Mouse (Mus musculus) liver, postnatal 0 days (tissue): ENCODE results near the gene Smpdl3a. TPM values are rescaled to one million over a fixed set of nuclear protein-coding genes. Genes with fewer than 3 reads are reported as not detected.

Source experiments
- ATAC-seq: fragments of 200-750 bp; cut with Nextera tagmentation; 2 replicates; pipeline ENCODE4 v1.8.0; 2017; ENCODE audit warnings: mild to moderate bottlenecking, moderate library complexity
- DNase-seq: peaks from one replicate; pipeline ENCODE4 v3.0.0-alpha.2; 2016
- H3K27ac ChIP-seq: fragments of 300-500 bp; sonication (generic); 2 replicates; pipeline ENCODE4 v1.5.1; 2014; ENCODE audit warnings: antibody characterized with exemption, moderate library complexity, mild to moderate bottlenecking, low read depth
- H3K27me3 ChIP-seq: fragments of 300-500 bp; sonication (generic); 2 replicates; pipeline ENCODE4 v1.6.1; 2014; ENCODE audit warnings: low read length, control low read depth, mixed read lengths; ENCODE audit not compliant: insufficient read depth
- H3K36me3 ChIP-seq: fragments of 300-500 bp; sonication (generic); replicated peaks from 2 replicates; pipeline ENCODE4 v1.6.1; 2014; ENCODE audit warnings: mild to moderate bottlenecking, control low read depth, low read length, moderate library complexity, mixed read lengths; ENCODE audit not compliant: insufficient read depth
- H3K4me1 ChIP-seq: fragments of 300-500 bp; sonication (generic); 2 replicates; pipeline ENCODE4 v1.6.1; 2014; ENCODE audit warnings: antibody characterized with exemption, mild to moderate bottlenecking, control low read depth; ENCODE audit not compliant: insufficient read depth
- H3K4me2 ChIP-seq: fragments of 300-500 bp; sonication (generic); 2 replicates; pipeline ENCODE4 v1.6.1; 2014; ENCODE audit warnings: low read depth, mild to moderate bottlenecking, low read length, moderate library complexity, mixed read lengths
- H3K4me3 ChIP-seq: fragments of 300-500 bp; sonication (generic); 2 replicates; pipeline ENCODE4 v1.5.1; 2014; ENCODE audit warnings: low read depth, low read length
- H3K9ac ChIP-seq: fragments of 300-500 bp; sonication (generic); replicated peaks from 2 replicates; pipeline ENCODE4 v1.6.1; 2014; ENCODE audit warnings: mild to moderate bottlenecking, moderate library complexity
- H3K9me3 ChIP-seq: fragments of 300-500 bp; sonication (generic); 2 replicates; pipeline ENCODE4 v1.6.1; 2016; ENCODE audit warnings: mild to moderate bottlenecking, control low read depth, low read length, mixed read lengths
- CTCF ChIP-seq: sonication (generic); IDR thresholded peaks from 2 replicates; pipeline ENCODE4 v1.5.1; 2016; ENCODE audit warnings: antibody characterized with exemption, low read depth
- EP300 ChIP-seq: IDR thresholded peaks from 2 replicates; pipeline ENCODE4 v1.6.1; 2016; ENCODE audit warnings: antibody characterized with exemption, low read depth, mild to moderate bottlenecking
- WGBS: fragments of 180-500 bp; shearing (Covaris S2); extraction: QIAGEN DNeasy Blood & Tissue Kit; methylation state at CpG from one replicate; pipeline ENCODE4 v1.1.7; 2014; ENCODE audit not compliant: insufficient replicate concordance; 5-methylcytosine and 5-hydroxymethylcytosine counted together
- polyA plus RNA-seq: library from polyadenylated mRNA; unstranded; fragments of >200 nt; fragmentation: Nextera tagmentation; extraction: Ambion mirVana; gene quantifications from 2 replicates; pipeline ENCODE4 v1.2.1, GENCODE M21; 2015

Smpdl3a gene
- polyA plus RNA-seq, 1 experiment from 2014 or later, result 40.0 TPM

DNA sequence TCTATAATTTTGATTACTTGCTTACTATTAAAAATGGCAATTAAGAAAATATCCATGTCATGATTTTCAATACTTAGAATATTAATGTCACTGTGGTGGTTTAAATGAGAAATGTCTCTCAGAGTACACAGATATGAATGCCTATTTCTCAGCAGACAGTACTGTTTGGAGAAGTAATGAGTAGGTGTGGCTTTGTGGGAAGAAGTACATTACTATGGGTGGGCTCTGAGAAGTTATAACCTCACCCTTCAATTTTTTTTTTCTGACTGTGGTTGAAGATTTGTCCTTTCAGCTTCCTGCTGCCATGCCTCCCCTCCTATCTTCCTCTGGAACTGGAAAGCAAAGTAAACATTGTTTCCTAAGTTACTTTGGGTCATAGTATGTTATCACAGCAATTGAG is 41.8 kb downstream of the Smpdl3a start:
- H3K4me3 ChIP-seq, result no peak overlapping the region
- DNase-seq (no peak), ATAC-seq (no peak)
- H3K27ac ChIP-seq, result no peak overlapping the region
- H3K36me3 ChIP-seq, result no peaks in the 10 kb centered on the region
- TF ChIP-seq CTCF, result no peak
- TF ChIP-seq EP300, result no peak
- no peaks in the 10 kb centered on the region for H3K27me3 ChIP-seq
- no peak overlapping the region for H3K4me2 ChIP-seq
- H3K9me3 ChIP-seq, result no peaks in the 10 kb centered on the region
- no peaks in the 10 kb centered on the region for H3K4me1 ChIP-seq
- no peak overlapping the region for H3K9ac ChIP-seq

DNA sequence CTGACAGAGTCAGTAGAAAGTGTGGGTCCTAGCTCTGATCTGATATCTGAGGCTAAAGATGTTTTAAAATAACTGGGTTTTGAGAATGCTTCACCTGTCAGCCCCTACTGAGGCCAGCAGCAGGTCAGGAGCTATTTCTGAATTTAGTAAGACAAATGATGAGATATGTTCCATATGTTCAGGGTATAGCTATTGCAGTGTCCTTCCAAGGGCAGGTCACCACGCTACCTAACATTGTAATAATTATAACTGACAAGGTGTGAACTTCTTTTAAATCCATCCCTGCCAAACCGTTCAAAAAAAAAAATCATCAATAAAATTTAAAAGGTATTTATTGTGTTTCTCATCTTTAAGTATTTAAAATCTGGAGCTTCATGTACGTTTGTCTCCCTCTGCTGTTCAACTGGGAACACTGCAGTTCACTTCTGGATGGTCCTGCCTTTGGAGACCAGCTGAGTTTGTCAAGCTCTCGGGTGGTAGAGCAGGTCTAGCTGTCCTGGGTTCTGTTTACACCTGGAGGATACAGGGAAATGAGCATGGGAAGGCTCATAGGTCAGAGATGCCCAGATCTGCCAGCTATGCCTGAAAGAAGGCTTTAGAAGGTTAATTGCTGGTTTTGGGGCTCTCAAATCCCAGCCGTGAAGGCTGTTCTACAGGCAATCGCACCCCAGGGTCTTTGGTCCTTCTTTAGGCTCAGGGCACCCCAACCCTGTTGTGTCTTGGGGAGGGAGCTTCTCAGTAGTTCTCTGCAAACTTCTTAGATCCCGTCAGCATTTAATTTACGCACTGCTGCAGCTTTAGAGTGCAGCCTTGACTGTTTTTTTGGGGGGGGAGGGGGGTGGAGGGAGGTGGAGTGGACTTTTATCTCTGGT is 47.7 kb downstream of the Smpdl3a start:
- no peak overlapping the region for H3K4me3 ChIP-seq
- H3K9ac ChIP-seq, result no peak overlapping the region
- H3K9me3 ChIP-seq, result no peaks in the 10 kb centered on the region
- no peak overlapping the region for H3K4me2 ChIP-seq
- no peak for TF ChIP-seq EP300
- TF ChIP-seq CTCF, result peak; percentile 84
- H3K36me3 ChIP-seq, result no peaks in the 10 kb centered on the region
- no peaks in the 10 kb centered on the region for H3K27me3 ChIP-seq
- no peaks in the 10 kb centered on the region for H3K4me1 ChIP-seq
- no peak overlapping the region for H3K27ac ChIP-seq
- WGBS, result 35% methylated on average over 8 of the region's 8 CpGs
- peak; percentile 45 for DNase-seq
- ATAC-seq, result no peak

DNA sequence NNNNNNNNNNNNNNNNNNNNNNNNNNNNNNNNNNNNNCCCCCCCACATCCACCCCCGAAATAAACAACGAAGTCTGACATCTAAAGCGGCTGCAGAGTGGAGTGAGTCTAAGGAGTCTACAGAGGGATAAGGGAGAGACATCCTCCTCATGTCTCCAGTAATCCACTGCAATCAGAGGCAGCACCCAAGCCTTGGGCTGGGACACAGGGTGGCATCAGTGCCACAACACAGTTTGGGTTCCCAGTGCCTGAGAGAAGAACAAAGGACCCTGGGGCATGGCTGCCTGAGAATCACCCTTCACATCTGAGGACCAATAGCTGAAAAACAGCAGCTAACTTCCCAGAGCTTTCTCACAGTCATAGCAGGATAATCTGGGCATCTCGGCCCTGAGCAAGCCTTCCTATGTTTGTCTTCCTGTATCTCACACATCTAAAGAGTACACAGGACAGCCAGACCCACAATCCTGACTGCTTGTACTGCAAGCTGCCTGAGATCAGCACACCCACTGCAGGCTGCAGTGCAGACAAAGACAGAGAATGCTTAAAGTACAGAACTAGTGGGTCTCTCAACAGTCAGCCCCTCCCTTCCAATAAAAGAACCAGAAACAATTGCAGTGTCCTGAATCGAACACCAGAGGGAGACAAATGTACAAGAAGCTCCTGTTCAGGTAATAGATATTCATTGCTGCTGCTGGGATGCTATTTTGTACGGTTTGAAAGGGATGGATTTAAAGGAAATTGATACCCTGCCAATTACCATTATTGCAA is 54.0 kb downstream of the Smpdl3a start:
- no peaks in the 10 kb centered on the region for H3K27me3 ChIP-seq
- H3K27ac ChIP-seq, result no peak overlapping the region
- DNase-seq (peak; percentile 18), ATAC-seq (no peak)
- H3K36me3 ChIP-seq, result no peaks in the 10 kb centered on the region
- H3K9ac ChIP-seq, result no peak overlapping the region
- H3K4me3 ChIP-seq, result no peak overlapping the region
- TF ChIP-seq CTCF, result peak; percentile 76
- no peak for TF ChIP-seq EP300
- no peaks in the 10 kb centered on the region for H3K4me1 ChIP-seq
- no peak overlapping the region for H3K4me2 ChIP-seq
- WGBS, result 38% methylated on average over 5 of the region's 6 CpGs
- H3K9me3 ChIP-seq, result no peaks in the 10 kb centered on the region

Other genes starting within 250 kb of the Smpdl3a start
- gene Pkib, start 162.4 kb upstream of the Smpdl3a start, polyA plus RNA-seq, result 1.8 and 2.6 TPM in 2 replicates
- gene Fabp7, start 9.5 kb upstream of the Smpdl3a start, polyA plus RNA-seq, result 7.9 TPM in 2 replicates